Mouse (Mus musculus): ENCODE measurements around the gene Scgb2b24. TPM values are rescaled to one million over a fixed set of nuclear protein-coding genes. Genes with fewer than 3 reads are reported as not detected.

Gene Scgb2b24
- not detected for polyA plus RNA-seq (2014; fragmentation: Illumina TruSeq; extraction: RNeasy Lipid Tissue Mini Kit (QIAGEN cat#74804))

DNA sequence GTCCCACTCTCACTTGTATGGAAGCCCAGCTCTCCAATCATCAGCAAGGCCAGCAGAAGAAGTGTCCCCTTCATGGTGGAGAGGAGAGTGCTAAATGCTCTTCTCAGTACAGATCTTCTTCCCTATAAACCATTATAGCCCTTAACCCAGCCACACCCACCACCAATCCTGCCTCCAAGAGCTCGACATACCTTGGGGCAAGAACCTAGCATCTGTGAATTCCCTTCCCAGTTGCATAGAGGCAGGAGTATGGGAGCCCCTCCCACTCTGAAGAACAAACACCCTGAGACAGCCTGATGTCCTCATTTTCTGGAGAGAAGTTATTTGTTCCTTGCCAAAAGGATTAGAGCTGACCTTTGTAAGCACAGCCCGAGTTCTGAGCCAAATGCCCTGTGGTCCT, at the start of gene Scgb2b24:
TSS of gene Scgb2b24 (minus strand) at position 101 of the 400 bp plus-strand sequence.

DNA sequence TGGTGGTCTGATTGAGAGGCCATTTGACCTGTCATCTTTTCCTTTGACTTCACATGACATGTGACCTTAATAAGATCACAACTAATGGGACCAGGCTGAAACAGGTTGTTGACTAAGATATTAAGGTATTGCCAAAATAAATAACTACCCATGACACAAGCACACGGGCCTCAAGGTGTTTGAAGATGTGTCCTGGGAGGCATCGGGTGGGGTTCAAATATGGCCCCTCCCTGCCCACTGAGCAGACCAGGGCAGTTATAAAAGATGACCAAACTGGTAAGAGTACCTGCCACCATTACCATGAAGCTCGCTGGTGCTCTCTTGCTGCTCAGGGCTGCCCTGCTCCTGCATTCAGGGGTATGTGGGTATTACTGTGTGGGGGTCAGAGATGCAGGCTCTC, 4.4 kb upstream of the Scgb2b24 start, which contains the start of gene Scgb1b24:
TSS of gene Scgb1b24 (plus strand) at position 301 of the 400 bp plus-strand sequence.

Other genes starting within 250 kb of the Scgb2b24 start
- gene Scgb2b21, start 218.9 kb downstream of the Scgb2b24 start, polyA plus RNA-seq (2014; fragmentation: Illumina TruSeq; extraction: RNeasy Lipid Tissue Mini Kit (QIAGEN cat#74804)), result not detected
- gene Scgb1b24, start 4.5 kb upstream of the Scgb2b24 start, polyA plus RNA-seq (2014; fragmentation: Illumina TruSeq; extraction: RNeasy Lipid Tissue Mini Kit (QIAGEN cat#74804)), result not detected
- gene Scgb2b26, start 205.7 kb upstream of the Scgb2b24 start, polyA plus RNA-seq (2014; fragmentation: Illumina TruSeq; extraction: RNeasy Lipid Tissue Mini Kit (QIAGEN cat#74804)), result not detected

All from ovary, adult 10 weeks (tissue).